Mouse (Mus musculus) CD8-positive naive resting alpha-beta T cell, adult 57 days (primary cell): Measurements from ENCODE around the gene Mterf2. TPM values are rescaled to one million over a fixed set of nuclear protein-coding genes. Genes with fewer than 3 reads are reported as not detected.

Experiments used
- total RNA-seq: library from RNA; stranded (reverse); gene quantifications from one replicate; pipeline ENCODE4 v1.2.4, GENCODE M21; 2023

Mterf2 gene
- 9.6 TPM for total RNA-seq

DNA sequence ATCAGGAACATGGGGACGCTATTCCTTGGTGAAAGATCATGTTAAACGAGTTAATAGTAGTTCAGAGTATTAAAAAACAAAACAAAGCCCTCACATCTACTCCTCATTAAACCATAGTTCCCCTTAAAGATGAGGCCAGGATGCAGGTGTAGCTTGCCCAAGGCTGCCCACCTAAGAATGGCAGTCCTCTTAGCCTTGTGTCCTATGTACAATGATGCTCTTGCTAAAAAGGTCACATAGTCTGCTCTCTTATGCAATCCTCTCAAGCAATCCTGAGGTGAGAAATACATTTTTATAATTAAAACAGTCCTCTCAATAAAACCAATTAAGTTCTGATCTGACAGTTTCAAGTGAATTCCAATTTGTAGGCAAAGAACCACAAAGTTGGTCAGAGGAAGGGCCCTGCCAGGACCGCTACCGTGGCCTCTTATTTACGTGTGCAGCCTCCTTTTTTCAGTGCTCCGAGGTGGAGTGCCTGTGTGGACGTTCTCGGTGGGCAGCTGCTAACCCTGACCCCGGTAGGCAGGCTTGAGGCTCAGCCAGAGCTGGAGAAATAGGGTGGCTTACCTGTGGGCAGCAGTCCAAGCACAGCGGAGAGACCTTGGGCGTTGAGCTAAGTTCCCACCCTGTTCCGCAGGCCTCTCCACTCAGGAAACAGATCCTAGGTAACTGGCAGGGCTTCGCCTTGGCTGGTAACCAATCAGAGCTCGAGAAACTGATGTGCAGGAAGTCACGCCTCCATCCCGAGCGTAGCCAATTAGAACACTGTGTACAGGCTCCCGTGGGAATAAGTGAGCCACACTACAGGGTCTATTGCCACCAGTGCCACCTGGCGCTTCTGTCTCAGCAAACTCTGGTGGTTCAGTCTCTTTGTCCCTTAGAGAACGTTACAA lies at the start of gene Mterf2:
Gene Mterf2, minus strand, starts transcription at position 633 of the 893 bp plus-strand sequence.

DNA sequence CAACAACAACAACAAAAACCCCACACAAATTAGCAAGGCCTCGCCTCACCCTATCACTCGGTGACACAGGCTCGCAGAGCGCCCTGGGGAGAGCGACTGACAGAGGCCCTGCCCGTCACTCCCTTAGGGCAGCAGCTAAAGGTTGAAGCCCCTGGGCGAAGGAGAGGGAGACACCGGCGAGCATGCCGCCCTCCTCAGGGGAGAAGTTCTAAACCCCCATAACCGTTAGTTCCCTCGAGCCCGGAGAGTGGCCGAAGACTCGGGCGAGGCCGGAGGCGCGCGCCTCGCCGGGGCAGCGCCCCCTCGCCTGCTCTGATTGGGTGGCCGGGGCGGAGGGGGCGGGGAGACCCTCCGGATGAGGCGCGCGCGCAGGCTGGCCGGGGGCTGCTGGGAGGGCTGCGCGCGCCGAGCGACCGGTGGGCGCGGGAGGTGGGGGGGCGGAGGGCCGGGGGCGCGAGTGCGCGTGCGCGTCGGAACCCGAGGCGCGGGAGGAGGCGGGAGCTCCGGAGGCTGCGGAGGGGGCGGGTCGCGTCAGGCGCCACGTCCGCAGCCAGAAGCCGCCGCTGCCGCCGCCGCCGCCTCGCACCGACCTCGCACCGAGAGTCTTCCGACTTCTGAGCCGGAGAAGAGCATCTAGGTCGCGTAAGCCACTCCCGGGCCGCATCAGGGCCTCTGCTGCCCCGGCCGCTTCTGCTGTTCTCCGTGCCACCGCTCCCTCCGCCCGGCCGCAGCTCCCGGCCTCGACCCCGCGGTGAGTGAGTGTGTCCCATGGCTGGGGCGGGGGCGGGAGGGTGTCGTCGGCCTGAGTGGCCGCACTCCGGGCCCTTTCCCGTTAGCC lies 25.4 kb downstream of the Mterf2 start, which contains the start of the genes Fhl4 and Tmem263:
Gene Fhl4, minus strand, starts transcription at position 249 of the 838 bp plus-strand sequence.
Gene Tmem263, plus strand, starts transcription at position 381 of the 838 bp plus-strand sequence.

Other genes starting within 250 kb of the Mterf2 start
- 37.2 TPM for gene Ric8b, start 210.4 kb downstream of the Mterf2 start, total RNA-seq
- gene Fhl4, start 25.5 kb downstream of the Mterf2 start, total RNA-seq: not detected
- gene Tmem263, start 25.4 kb downstream of the Mterf2 start, total RNA-seq: 7.7 TPM
- 24.0 TPM for gene Cry1, start 57.0 kb upstream of the Mterf2 start, total RNA-seq